Mouse (Mus musculus): ENCODE data around the gene Hcn4.

Gene Hcn4

DNA sequence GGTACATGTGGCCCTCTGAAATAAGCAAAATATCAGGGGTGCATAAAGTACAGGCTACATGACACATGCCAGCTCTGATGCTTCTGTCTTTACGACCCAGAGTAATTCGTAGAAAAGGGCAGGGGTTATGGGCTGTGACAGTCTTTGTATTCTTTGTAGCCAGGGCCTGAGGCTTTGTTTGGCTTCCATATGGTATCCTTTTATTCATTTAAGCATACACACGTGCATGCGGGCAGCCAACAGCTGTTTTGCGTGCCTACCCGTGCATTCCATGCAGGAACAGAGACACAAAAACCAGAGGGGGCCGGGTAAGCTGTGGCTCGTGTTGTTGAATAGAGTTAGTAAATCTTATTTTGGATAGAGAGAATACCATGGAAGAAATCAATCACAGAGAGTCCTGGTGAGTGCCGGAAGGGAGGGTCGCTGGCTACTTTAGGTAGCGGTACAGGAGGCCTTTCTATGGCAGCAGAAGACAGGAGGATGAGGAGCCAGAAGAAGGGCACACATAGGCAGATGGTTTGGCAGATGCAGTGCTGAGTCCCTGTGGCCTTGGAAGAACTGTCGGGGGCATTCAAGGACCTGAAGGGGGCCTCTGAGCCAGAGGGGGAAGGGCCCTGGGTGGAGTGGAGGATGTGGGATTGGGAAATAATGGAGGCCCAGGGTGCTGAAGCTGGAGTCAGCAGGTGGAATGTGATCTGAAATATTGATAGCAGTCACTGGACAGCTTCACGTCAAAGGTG lies 26.5 kb downstream of the Hcn4 start:
- in situ Hi-C loops (cut with MboI): no loop called here

DNA sequence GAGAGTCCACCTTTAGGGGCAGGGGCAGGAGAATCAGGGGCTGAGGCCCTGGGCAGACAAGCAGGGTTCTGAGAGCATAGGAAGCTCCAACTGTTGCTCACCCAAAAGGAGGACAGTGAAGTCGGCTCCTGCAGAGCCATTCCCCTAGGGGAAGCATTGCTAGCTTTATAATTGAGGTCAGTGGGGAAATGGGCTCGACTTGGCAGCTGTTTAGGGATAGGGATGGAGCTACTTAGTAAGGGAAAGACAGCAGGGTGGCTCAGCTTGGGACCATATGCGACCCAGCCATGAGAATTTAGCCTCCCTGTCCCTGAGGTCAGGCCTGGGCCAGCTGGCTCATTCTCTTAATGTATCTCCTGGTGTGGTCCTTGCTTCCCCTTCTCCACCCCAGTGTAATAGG lies 31.7 kb downstream of the Hcn4 start:
- in situ Hi-C loops (cut with MboI): no loop called here

DNA sequence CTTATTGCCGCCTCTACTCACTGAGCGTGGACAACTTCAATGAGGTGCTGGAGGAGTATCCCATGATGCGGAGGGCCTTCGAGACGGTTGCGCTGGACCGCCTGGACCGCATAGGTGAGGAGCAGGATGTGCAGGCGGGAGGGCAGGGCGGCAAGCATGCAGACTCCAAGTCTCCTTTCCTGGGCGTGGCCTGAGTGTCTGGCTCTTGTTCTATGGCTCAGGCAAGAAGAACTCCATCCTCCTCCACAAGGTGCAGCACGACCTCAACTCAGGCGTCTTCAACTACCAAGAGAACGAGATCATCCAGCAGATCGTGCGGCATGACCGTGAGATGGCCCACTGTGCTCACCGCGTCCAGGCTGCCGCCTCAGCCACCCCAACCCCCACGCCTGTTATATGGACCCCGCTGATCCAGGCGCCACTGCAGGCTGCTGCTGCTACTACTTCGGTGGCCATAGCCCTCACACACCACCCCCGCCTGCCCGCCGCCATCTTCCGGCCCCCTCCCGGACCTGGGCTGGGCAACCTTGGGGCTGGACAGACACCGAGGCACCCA lies 35.9 kb downstream of the Hcn4 start:
- in situ Hi-C loops (cut with MboI): no loop called here

DNA sequence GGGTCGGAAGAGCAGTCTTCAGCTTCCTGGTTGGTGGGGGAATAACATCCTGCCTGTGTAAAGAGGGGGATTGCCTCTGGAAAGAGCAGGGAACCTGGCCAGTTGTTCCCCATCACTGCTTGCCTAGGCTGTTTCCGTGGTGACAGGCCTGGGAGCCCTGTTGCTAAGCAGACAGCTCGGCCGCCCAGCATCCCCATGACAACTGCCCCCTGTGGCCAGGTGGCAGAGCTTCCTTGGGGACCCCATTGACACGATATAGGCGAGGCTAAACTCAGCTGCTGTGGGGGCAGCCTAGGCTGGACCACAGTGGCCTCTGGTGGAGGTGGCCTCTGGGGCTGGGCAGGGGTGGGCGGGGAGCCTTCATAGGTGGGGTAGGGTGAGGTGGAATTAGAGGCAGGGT lies 40.6 kb downstream of the Hcn4 start:
- in situ Hi-C loops (cut with MboI): no loop called here

DNA sequence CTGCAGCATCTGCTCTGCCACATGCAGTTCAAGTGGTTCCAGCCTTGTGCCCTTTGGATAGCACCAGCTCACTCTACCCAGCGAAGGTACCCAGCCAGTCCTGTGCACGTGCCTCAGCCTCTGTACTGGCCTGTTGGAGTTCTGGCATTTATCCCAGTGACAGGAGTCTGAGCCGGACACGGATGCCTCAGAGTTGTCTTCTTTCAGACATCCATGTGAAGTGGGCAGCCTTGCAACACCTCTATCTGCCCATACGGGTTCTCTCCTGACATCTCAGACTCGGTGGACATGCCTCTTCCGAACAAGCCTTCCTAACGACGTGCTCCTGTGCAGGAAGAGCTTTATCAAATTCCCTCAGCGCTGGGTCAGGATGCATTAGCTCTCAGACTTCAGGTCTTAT lies 47.9 kb downstream of the Hcn4 start:
- in situ Hi-C loops (cut with MboI): no loop called here

DNA sequence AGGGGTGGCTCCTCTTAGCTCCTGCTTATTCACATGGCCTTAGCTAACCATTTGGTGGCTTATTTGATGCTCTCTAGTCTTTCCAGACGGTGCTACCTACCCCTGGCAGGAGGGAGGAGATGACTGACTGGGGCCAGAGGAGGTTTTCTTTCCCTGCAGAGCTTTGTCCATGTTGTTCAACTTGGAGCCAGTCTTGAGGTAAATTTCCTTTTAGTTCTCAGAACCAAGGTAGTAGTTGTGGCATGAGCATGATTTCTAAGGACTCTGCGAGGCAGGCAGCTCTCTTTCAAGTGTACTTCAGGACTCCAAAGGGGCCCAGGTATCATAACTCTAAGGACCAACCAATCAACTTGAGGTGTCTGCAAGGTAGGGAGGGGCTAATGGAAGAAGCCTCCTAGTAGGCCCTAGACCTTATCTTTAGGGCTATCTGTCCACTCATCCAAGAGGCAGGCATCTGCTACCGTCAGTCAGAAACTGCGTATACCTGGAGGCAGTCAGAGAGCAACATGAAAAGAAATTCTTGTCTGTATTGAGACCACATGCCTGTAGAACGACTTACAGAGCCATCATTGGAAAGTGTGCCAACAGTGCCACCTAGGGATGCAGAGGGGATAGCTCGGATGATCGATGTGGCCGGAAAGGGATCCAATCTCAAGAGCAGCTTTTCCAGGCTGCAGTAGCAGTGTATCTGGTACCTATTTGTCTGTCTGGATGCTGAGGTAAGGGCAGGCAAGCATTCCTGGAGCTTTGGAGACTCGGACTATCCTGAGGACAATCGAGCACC lies 50.5 kb downstream of the Hcn4 start:
- in situ Hi-C loops (cut with MboI): no loop called here

DNA sequence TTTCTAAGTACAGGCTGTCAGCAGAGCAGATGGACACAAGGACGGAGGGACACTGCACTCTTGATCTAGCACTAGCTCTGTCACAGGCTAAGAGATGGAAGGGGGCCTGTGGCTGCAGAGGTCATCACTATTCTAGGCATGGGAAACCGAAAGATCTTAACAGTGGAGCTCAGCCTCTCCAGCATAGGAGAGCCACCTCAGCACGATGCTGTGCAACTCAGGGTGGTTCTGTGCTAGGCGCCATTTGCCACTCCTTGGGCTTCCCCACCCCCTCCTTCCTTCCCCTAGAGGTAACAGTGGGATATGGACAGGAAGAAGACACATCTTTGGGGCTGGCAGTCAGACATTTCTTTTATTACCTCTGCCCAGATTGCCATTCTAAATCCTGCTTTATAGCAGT lies 51.1 kb downstream of the Hcn4 start:
- in situ Hi-C loops (cut with MboI): no loop called here

DNA sequence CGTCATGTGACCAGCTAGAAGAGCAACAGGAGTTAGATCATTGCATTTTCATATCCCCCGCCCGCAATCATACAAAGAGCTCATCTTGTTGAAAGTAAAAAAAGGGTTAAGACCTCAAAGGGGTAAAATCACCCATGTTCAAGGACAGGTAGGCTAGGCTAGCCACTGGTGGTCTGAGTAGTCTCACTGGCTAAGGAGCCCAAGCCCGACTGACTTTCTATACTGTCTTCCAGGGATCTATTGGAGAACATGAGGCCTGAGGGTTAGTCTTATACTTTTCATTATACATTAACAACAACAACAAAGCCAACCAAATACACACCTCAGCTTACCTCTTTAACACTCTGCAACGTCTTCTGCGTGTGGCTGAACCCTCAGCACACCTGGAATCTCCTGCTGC lies 52.2 kb downstream of the Hcn4 start:
- in situ Hi-C loops (cut with MboI): no loop called here

DNA sequence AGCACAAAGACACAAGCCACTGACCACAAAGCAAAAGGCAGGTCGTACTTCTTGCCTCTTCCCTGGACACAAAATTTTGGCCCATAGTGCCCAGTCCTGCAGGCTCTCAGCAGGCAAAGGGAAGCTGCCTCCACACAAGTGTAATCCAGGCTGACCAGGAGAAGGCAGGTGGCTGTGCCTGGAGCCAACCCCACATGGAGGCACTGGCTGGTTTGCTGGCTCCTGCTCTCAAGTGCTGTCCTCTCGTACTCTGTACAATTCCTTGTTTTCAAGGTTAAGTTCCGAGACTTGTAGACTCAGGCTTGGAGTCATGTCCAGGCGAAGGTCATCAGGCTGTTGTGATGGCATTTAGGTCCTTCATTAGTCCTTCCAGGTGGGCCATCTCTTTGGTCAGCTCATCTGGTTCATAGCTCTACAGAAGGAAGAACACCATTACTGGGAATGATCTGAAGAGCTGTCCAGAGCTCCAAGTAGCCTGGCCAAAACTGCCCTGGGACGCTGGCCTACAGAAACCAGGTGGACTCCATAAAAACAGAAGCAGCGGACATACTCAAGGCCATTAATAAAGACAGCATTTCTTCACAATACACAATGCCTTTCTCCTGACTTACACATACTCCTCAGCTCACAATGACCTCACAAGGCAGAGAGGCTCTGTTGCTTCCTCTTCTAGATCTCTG lies 53.9 kb downstream of the Hcn4 start:
- in situ Hi-C loops (cut with MboI): no loop called here

DNA sequence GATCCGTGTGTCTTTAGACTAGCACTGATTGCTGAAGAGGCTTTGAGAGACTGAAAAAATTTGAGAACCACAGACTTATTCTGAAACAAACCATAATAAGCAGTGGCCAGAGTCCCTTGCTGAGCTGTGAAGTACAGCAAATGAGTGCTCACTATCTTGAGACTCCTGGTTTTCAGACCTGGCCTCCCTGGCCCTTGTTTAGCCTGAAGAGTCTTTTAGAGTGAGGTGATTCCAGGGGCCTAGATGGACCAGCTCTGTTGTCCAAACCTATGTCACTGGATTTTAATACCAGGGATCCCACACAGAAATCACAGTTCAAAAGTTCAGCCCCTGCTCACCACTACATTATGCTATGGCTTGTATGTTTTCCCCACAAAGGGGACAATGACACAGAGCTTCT lies 56.6 kb downstream of the Hcn4 start:
- in situ Hi-C loops (cut with MboI): no loop called here

DNA sequence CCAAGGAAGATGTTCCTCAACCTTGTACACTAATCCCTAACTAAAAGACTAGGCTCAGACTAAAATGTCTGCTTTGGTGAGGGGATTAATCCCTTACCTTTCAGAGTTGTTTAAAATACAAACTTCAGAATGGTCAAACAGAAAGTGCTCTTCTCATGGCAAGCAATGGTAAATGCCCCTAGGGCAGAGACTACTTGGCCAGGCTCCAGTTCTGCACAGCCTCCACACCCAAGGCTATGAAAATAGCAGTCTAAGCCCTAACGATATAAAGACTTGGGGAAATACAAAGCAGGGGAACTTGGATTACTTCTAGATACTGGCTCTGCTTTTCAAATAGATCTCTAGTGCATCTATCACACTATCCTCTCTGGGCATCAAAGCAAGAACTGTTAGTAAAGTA lies 59.5 kb downstream of the Hcn4 start:
- in situ Hi-C loops (cut with MboI): no loop called here

DNA sequence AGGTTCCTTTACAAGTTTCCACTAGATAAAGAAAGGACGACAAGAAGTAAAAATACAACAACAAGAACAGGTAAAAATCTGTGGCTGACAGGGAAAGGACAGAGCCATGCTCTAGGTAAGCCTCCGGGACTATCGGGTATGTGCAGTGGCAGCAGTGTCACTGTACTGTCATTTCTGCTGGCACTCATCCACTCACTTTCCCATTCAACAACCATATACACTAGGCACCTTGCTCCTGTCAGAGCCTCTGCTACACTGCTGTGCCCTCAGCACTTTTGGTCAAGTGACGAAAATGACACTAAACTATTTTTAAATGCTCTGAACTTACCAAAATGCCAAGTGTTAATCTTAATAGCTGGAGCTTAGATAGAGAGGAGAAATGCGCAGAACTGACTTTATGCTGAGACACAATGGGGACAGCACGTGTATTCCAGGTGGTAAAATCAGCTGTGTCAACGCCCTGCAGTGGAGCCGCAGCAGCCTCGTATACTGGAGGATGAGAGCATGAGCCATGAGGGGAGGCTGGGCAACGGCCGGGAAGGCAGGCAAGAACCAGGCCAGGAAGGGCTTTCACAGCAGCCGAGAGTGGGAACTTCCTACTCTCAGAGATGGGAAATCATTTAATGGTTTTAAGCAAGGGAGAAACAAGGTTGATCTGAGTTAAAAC lies 66.7 kb downstream of the Hcn4 start:
- in situ Hi-C loops (cut with MboI): no loop called here

DNA sequence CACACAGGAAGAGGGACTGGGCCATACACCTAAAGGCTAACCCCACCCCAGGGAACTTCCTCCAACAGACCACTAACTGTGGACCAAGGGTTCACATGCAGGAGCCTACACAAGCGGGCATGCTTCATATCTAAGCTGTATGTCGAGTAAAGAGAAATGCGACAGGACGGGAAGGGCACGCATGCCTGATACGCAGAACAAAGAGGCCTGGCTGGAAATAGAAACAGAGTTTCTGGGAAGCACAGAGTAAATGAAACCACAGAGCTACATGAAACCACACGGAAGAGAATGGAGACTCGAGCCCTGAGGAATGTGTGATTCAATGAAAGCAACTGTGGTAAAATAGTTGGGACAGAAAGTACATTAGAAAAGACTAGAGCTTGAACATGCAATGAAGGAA lies 67.7 kb downstream of the Hcn4 start:
- in situ Hi-C loops (cut with MboI): no loop called here

DNA sequence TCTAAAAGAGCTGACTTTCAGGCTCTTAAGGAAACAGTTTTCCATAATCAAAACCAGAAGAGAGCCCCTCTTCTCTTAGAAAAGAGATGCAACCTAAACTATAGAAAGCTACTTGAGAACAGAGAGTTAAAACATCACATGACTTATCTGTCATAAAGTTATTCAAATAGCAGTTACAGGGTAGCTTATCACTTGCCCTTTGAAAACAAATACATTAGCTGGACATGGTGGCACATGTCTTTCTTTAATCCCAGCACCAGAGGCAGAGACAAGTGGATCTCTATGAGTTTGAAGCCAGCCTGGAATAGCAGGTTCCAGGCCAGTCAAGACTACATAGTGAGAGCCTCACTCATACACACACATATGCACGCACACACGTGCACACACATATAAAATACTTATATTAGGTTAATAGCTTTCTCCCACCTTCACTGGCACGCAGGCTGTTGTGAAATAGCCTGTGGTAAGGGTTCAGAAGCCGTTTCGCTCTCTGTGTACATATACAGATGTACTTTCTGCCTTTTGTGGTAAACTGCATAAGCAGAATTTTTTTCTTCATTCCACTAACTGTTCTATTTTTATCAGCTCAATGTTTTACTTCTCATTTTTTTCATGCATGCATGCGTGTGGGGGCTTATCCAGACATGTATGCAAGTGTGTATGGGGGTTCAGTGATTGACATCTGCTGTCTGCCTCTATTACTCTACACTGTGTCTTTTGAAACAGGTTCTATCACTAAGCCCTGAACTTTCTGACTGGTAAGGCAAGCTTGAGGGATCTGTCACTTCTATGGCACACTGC lies 68.8 kb downstream of the Hcn4 start:
- in situ Hi-C loops (cut with MboI): no loop called here

DNA sequence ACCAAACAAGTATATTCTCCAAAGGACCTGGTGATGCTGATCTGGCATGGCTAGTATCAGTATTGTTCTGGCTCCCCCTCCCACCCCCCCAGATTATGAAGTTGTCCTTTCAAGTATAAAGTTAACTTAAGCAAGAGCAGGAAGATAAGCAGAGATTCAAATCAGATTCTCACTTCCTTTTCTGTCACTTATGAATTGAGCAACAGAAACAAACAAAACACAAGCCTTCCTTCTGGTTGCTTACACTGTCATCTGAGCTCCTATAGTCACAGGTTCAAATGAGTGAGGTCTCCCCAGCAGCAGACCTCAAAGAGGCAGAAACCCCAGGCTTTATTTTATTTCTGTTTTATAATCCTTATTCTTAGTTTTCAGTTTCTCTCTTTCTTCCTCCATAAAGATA lies 76.4 kb downstream of the Hcn4 start:
- in situ Hi-C loops (cut with MboI): no loop called here

DNA sequence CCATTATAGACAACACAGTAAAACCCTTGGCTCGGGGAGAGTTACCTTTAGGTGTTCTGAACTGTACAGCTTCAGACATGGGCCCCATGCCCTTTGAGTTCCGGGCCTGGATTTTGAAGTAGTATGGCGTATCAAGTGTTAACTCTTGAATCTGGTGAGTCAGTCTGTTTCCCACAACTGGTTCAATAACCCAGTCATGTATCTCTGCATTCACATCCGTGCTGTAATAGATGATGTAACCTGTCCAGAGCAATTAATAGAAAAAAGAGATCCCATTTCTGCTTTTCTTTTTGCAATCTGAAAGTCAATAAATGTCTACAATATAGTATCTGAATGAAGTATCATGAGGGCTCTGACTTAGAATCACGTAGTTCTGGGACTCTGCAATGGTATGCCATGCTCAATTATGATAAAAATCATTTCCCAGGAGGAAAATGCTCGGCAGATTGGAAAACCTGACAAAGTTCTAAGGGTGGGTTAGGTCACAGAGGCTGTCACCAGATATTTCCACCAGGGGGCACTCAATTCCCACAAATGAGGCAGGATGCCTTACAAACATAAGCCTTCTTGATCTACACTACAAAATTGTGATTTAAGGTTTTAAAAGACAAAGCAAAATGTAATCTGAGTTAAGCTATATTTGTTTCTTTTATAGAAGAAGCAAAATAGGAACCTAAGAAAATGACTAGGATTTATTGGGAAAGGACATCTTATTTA lies 79.8 kb downstream of the Hcn4 start:
- in situ Hi-C loops (cut with MboI): no loop called here

Data from mature B cell (primary cell).